Mouse (Mus musculus) urinary bladder, postnatal 36 days (tissue): ENCODE measurements at regions not wholly inside any gene's neighbourhood (a gene's known extent, or its start where the extent isn't known, plus 50 kb on each side); places are given as distances from the start of the nearest gene placed in this dataset.

Source experiments
- DNase-seq, 2 experiments: peaks; one replicate each; pipeline ENCODE4 v3.0.0; 2022; ENCODE audit warnings: low spot score in 2 of 2, mixed read lengths in 1 of 2

GRCm38 (mm10) chr10:17074402-17075027 lies 648.5 kb upstream of the Cited2 start:
- no peak for DNase-seq

- no peak for DNase-seq
Observed at GRCm38 (mm10) chr10:17075147-17075546, 647.9 kb upstream of the Cited2 start.

- DNase-seq, result no peak
Observed at GRCm38 (mm10) chr10:17075576-17075975, 647.4 kb upstream of the Cited2 start.

- DNase-seq, result no peak
Observed at GRCm38 (mm10) chr10:17076186-17076585, 646.8 kb upstream of the Cited2 start.

GRCm38 (mm10) chr10:17077580-17077979 lies 645.4 kb upstream of the Cited2 start:
- DNase-seq, result no peak

GRCm38 (mm10) chr10:17080818-17081217 lies 642.2 kb upstream of the Cited2 start:
- DNase-seq, result no peak

GRCm38 (mm10) chr10:17082926-17083325 lies 640.1 kb upstream of the Cited2 start:
- no peak for DNase-seq

- no peak for DNase-seq
Observed at GRCm38 (mm10) chr10:17102065-17102464, 621.0 kb upstream of the Cited2 start.

- DNase-seq, result no peak
Observed at GRCm38 (mm10) chr10:17103416-17103815, 619.6 kb upstream of the Cited2 start.

GRCm38 (mm10) chr10:17106831-17107230 lies 616.2 kb upstream of the Cited2 start:
- DNase-seq, result no peak

GRCm38 (mm10) chr10:17111071-17111470 lies 611.9 kb upstream of the Cited2 start:
- no peak for DNase-seq

- no peak for DNase-seq
Observed at GRCm38 (mm10) chr10:17114805-17115204, 608.2 kb upstream of the Cited2 start.

GRCm38 (mm10) chr10:17129391-17130163 lies 593.4 kb upstream of the Cited2 start:
- no peak for DNase-seq

GRCm38 (mm10) chr10:17130661-17131060 lies 592.4 kb upstream of the Cited2 start:
- DNase-seq, result no peak

- DNase-seq, result no peak
Observed at GRCm38 (mm10) chr10:17131763-17132162, 591.3 kb upstream of the Cited2 start.

- DNase-seq, result no peak
Observed at GRCm38 (mm10) chr10:17175385-17175784, 547.6 kb upstream of the Cited2 start.

- no peak for DNase-seq
Observed at GRCm38 (mm10) chr10:17177054-17177453, 546.0 kb upstream of the Cited2 start.

GRCm38 (mm10) chr10:17177503-17178278 lies 545.3 kb upstream of the Cited2 start:
- DNase-seq, result no peak

GRCm38 (mm10) chr10:17178627-17179026 lies 544.4 kb upstream of the Cited2 start:
- no peak for DNase-seq

GRCm38 (mm10) chr10:17184418-17184817 lies 538.6 kb upstream of the Cited2 start:
- DNase-seq, result no peak

- DNase-seq, result no peak
Observed at GRCm38 (mm10) chr10:17196205-17196604, 526.8 kb upstream of the Cited2 start.

GRCm38 (mm10) chr10:17196636-17197035 lies 526.4 kb upstream of the Cited2 start:
- no peak for DNase-seq
